Mouse (Mus musculus): ENCODE results near the gene Rfpl4. TPM values are rescaled to one million over a fixed set of nuclear protein-coding genes. Genes with fewer than 3 reads are reported as not detected.

Rfpl4 gene
- polyA plus RNA-seq, 1 experiment from 2014 or later: not detected

DNA sequence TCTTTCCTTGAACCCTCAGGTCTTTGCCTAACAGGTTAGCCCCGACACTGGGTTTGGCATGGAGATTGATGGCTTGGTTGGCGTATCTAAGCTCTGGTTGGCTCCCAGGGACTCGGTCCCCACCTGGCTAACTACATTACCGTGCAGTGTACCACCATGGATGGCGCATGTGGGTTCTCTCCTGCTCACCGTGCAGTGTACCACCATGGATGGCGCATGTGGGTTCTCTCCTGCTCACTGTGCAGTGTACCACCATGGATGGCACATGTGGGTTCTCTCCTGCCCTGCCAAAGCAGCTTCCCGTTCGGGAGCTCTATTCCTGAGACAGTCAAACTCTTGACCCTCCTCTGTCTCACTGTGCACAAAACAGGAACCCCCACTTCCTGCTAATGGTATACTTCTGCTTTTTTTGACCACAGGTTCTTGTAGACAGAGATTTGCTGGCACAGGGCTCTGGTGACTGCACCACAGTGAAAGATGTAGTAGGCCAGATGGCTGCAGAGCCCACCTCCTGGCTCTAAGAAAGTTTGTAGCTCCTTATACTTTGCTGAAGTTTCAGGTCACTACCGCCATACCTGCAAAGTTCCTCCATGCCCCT lies 15.6 kb downstream of the Rfpl4 start:
- ATAC-seq (replicated peaks; ENCODE audit: low FRiP score, low TSS enrichment, low read depth) (no peak), DNase-seq (ENCODE audit: low spot score) (no peak)
- H3K9me3 ChIP-seq (ENCODE audit: control insufficient read depth, low read length): no peaks in the 10 kb centered on the region
- no peak overlapping the region for H3K4me2 ChIP-seq (ENCODE audit: low read length)
- H3K27me3 ChIP-seq (replicated peaks; ENCODE audit: control insufficient read depth, insufficient read depth, low read length): no peaks in the 10 kb centered on the region
- peaks cover 32% of the 10 kb centered on the region for H3K36me3 ChIP-seq (ENCODE audit: control insufficient read depth, insufficient read depth, low read length)
- H3K4me3 ChIP-seq (ENCODE audit: low read depth, low read length): no peak overlapping the region
- 84% methylated on average over 10 of the region's 10 CpGs for WGBS
- H3K27ac ChIP-seq (ENCODE audit: low read depth): no peak overlapping the region
- H3K4me1 ChIP-seq (replicated peaks; ENCODE audit: control insufficient read depth, insufficient read depth, low read length): no peaks in the 10 kb centered on the region
- H3K9ac ChIP-seq (ENCODE audit: low read length): no peak overlapping the region

- ATAC-seq (replicated peaks; ENCODE audit: low FRiP score, low TSS enrichment, low read depth): no peak; the same call in 1 of the 2 replicates
- H3K9me3 ChIP-seq (ENCODE audit: control insufficient read depth, low read length): no peaks in the 10 kb centered on the region
Observed at GRCm38 (mm10) chr7:5099796-5100195, 17.0 kb downstream of the Rfpl4 start.

DNA sequence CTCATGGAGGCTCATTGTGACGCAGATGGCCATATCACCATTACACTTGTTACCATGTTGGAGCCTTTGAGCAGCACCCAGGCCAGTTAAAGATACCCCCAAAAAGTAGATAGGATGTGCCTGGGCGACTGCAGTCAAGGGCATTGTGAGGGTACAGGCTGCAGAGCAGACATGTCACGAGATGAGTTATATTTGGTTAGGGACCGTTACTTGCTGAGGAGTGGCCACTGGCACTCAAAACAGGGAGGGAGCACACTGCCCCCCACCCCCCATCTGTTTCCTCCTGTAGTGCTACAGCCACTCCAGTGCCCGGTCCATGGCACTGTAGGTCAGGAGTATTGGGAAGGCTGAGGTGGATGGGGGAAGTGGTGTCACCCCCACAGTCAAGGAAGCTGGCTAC lies 18.0 kb downstream of the Rfpl4 start:
- Histone ChIP-seq H3K9ac (ENCODE audit: low read length) (no peak overlapping the region), H3K27me3 (replicated peaks; ENCODE audit: control insufficient read depth, insufficient read depth, low read length) (no peaks in the 10 kb centered on the region), H3K27ac (ENCODE audit: low read depth) (no peak overlapping the region), H3K9me3 (ENCODE audit: control insufficient read depth, low read length) (no peaks in the 10 kb centered on the region), H3K36me3 (ENCODE audit: control insufficient read depth, insufficient read depth, low read length) (peaks cover 55% of the 10 kb centered on the region), H3K4me2 (ENCODE audit: low read length) (no peak overlapping the region), H3K4me3 (ENCODE audit: low read depth, low read length) (no peak overlapping the region), H3K4me1 (replicated peaks; ENCODE audit: control insufficient read depth, insufficient read depth, low read length) (no peaks in the 10 kb centered on the region)
- DNase-seq (ENCODE audit: low spot score) (no peak), ATAC-seq (replicated peaks; ENCODE audit: low FRiP score, low TSS enrichment, low read depth) (no peak)
- 86% methylated on average over 5 of the region's 5 CpGs for WGBS

More at GRCm38 (mm10) chr7:5099796-5100195, 17.0 kb downstream of the Rfpl4 start:
- Histone ChIP-seq H3K27ac (ENCODE audit: low read depth) (no peak overlapping the region), H3K4me1 (replicated peaks; ENCODE audit: control insufficient read depth, insufficient read depth, low read length) (no peaks in the 10 kb centered on the region), H3K4me3 (ENCODE audit: low read depth, low read length) (no peak overlapping the region), H3K36me3 (ENCODE audit: control insufficient read depth, insufficient read depth, low read length) (peaks cover 45% of the 10 kb centered on the region), H3K4me2 (ENCODE audit: low read length) (no peak overlapping the region), H3K27me3 (replicated peaks; ENCODE audit: control insufficient read depth, insufficient read depth, low read length) (no peaks in the 10 kb centered on the region), H3K9ac (ENCODE audit: low read length) (no peak overlapping the region)
- WGBS: 80% methylated on average over 3 of the region's 3 CpGs
- no peak for DNase-seq (ENCODE audit: low spot score)

DNA sequence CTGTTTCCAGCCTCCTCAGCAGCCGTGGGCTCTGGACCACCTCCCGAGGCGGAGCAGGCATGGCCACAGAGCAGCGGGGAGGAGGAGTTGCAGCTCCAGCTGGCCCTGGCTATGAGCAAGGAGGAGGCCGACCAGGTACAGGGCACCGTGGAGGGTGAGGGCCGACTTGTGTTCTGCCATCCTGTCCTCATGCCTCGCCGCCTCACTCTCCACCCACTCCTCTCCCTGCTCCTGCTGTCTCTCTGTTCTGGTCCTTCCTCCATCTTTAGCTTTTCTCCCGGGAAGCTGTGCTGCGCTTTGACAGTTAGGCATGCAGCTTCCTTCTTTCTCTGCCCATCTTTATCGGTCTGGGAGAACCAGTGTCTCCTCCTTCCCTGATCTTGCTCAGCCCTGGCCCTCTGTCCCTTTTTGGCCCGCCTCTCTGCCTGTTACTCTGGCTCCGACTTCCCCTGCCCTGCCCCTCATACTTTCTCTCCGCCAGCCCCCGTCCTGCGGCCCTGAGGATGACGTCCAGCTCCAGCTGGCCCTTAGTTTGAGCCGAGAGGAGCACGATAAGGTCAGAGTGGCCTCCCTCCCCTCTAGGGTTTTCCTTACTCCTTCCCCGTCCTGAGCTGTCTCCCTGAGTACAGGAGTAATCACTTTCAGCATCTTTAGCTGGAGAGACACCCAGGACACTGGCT lies 23.8 kb downstream of the Rfpl4 start:
- DNase-seq (ENCODE audit: low spot score) (no peak), ATAC-seq (replicated peaks; ENCODE audit: low FRiP score, low TSS enrichment, low read depth) (no peak)
- Histone ChIP-seq H3K9me3 (ENCODE audit: control insufficient read depth, low read length) (no peaks in the 10 kb centered on the region), H3K9ac (ENCODE audit: low read length) (no peak overlapping the region), H3K27me3 (replicated peaks; ENCODE audit: control insufficient read depth, insufficient read depth, low read length) (no peaks in the 10 kb centered on the region), H3K36me3 (ENCODE audit: control insufficient read depth, insufficient read depth, low read length) (peaks cover 85% of the 10 kb centered on the region), H3K4me2 (ENCODE audit: low read length) (no peak overlapping the region), H3K27ac (ENCODE audit: low read depth) (no peak overlapping the region), H3K4me1 (replicated peaks; ENCODE audit: control insufficient read depth, insufficient read depth, low read length) (no peaks in the 10 kb centered on the region), H3K4me3 (ENCODE audit: low read depth, low read length) (no peak overlapping the region)
- WGBS: 81% methylated on average over 21 of the region's 21 CpGs

- ATAC-seq (replicated peaks; ENCODE audit: low FRiP score, low TSS enrichment, low read depth) (no peak), DNase-seq (ENCODE audit: low spot score) (no peak)
- Histone ChIP-seq H3K27ac (ENCODE audit: low read depth) (no peak overlapping the region), H3K4me2 (ENCODE audit: low read length) (no peak overlapping the region), H3K9ac (ENCODE audit: low read length) (no peak overlapping the region), H3K27me3 (replicated peaks; ENCODE audit: control insufficient read depth, insufficient read depth, low read length) (no peaks in the 10 kb centered on the region), H3K4me1 (replicated peaks; ENCODE audit: control insufficient read depth, insufficient read depth, low read length) (no peaks in the 10 kb centered on the region), H3K4me3 (ENCODE audit: low read depth, low read length) (no peak overlapping the region), H3K9me3 (ENCODE audit: control insufficient read depth, low read length) (no peaks in the 10 kb centered on the region), H3K36me3 (ENCODE audit: control insufficient read depth, insufficient read depth, low read length) (peaks cover 82% of the 10 kb centered on the region)
- 74% methylated on average over 6 of the region's 6 CpGs for WGBS
Observed at GRCm38 (mm10) chr7:5092381-5092780, 24.4 kb downstream of the Rfpl4 start.

GRCm38 (mm10) chr7:5091008-5091728 lies 25.6 kb downstream of the Rfpl4 start:
- Histone ChIP-seq H3K27ac (ENCODE audit: low read depth) (no peak overlapping the region), H3K4me2 (ENCODE audit: low read length) (no peak overlapping the region), H3K27me3 (replicated peaks; ENCODE audit: control insufficient read depth, insufficient read depth, low read length) (no peaks in the 10 kb centered on the region), H3K4me1 (replicated peaks; ENCODE audit: control insufficient read depth, insufficient read depth, low read length) (no peaks in the 10 kb centered on the region), H3K4me3 (ENCODE audit: low read depth, low read length) (no peak overlapping the region), H3K9me3 (ENCODE audit: control insufficient read depth, low read length) (no peaks in the 10 kb centered on the region), H3K9ac (ENCODE audit: low read length) (no peak overlapping the region), H3K36me3 (ENCODE audit: control insufficient read depth, insufficient read depth, low read length) (peaks cover 76% of the 10 kb centered on the region)
- 91% methylated on average over 15 of the region's 15 CpGs for WGBS
- ATAC-seq (replicated peaks; ENCODE audit: low FRiP score, low TSS enrichment, low read depth) (no peak), DNase-seq (ENCODE audit: low spot score) (no peak)

GRCm38 (mm10) chr7:5089853-5090252 lies 26.9 kb downstream of the Rfpl4 start:
- H3K27me3 ChIP-seq (replicated peaks; ENCODE audit: control insufficient read depth, insufficient read depth, low read length): no peaks in the 10 kb centered on the region
- no peak overlapping the region for H3K27ac ChIP-seq (ENCODE audit: low read depth)
- no peaks in the 10 kb centered on the region for H3K9me3 ChIP-seq (ENCODE audit: control insufficient read depth, low read length)
- ATAC-seq (replicated peaks; ENCODE audit: low FRiP score, low TSS enrichment, low read depth): no peak
- WGBS: 93% methylated on average over 15 of the region's 15 CpGs
- no peak overlapping the region for H3K9ac ChIP-seq (ENCODE audit: low read length)
- no peak overlapping the region for H3K4me2 ChIP-seq (ENCODE audit: low read length)
- H3K36me3 ChIP-seq (ENCODE audit: control insufficient read depth, insufficient read depth, low read length): peaks cover 76% of the 10 kb centered on the region
- no peak for DNase-seq (ENCODE audit: low spot score)
- H3K4me3 ChIP-seq (ENCODE audit: low read depth, low read length): no peak overlapping the region
- H3K4me1 ChIP-seq (replicated peaks; ENCODE audit: control insufficient read depth, insufficient read depth, low read length): no peaks in the 10 kb centered on the region

DNA sequence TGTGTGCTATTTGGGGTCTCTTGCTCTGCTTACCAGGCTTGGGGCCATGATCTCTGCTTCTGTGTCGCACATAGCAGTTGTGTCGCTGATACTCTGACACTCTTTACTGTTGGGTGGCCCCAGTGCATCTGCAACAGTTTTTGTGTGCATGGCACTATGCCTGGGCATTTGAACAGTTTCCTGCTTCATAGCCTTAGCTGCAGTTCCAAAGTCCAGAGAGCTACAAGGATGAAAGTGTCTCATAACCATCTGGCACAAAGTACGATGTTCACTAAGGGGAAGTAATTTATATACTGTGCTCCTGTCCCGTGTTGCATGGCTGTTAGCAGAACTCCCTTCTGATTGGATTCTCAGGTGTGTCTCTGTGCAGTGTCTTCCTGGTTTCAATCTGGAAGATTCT lies 28.9 kb downstream of the Rfpl4 start:
- 75% methylated on average over 4 of the region's 4 CpGs for WGBS
- no peaks in the 10 kb centered on the region for H3K9me3 ChIP-seq (ENCODE audit: control insufficient read depth, low read length)
- no peak for ATAC-seq (replicated peaks; ENCODE audit: low FRiP score, low TSS enrichment, low read depth)
- H3K27ac ChIP-seq (ENCODE audit: low read depth): no peak overlapping the region
- no peak for DNase-seq (ENCODE audit: low spot score)
- no peak overlapping the region for H3K4me2 ChIP-seq (ENCODE audit: low read length)
- H3K9ac ChIP-seq (ENCODE audit: low read length): no peak overlapping the region
- H3K4me1 ChIP-seq (replicated peaks; ENCODE audit: control insufficient read depth, insufficient read depth, low read length): no peaks in the 10 kb centered on the region
- H3K36me3 ChIP-seq (ENCODE audit: control insufficient read depth, insufficient read depth, low read length): peaks cover 75% of the 10 kb centered on the region
- H3K27me3 ChIP-seq (replicated peaks; ENCODE audit: control insufficient read depth, insufficient read depth, low read length): no peaks in the 10 kb centered on the region
- H3K4me3 ChIP-seq (ENCODE audit: low read depth, low read length): no peak overlapping the region

Data from intestine, embryonic 14.5 days (tissue).